Mouse (Mus musculus) effector memory CD4-positive, alpha-beta T cell, adult 5 months (primary cell): Measurements from ENCODE around the gene Pycr2. TPM values are rescaled to one million over a fixed set of nuclear protein-coding genes. Genes with fewer than 3 reads are reported as not detected.

Experiments used
- polyA plus RNA-seq: library from polyadenylated mRNA; unstranded; fragments of 100-300 nt; shearing (Covaris generic); gene quantifications from one replicate; pipeline ENCODE4 v1.2.1, GENCODE M21; 2017

Pycr2 gene
- 51.5 TPM for polyA plus RNA-seq

DNA sequence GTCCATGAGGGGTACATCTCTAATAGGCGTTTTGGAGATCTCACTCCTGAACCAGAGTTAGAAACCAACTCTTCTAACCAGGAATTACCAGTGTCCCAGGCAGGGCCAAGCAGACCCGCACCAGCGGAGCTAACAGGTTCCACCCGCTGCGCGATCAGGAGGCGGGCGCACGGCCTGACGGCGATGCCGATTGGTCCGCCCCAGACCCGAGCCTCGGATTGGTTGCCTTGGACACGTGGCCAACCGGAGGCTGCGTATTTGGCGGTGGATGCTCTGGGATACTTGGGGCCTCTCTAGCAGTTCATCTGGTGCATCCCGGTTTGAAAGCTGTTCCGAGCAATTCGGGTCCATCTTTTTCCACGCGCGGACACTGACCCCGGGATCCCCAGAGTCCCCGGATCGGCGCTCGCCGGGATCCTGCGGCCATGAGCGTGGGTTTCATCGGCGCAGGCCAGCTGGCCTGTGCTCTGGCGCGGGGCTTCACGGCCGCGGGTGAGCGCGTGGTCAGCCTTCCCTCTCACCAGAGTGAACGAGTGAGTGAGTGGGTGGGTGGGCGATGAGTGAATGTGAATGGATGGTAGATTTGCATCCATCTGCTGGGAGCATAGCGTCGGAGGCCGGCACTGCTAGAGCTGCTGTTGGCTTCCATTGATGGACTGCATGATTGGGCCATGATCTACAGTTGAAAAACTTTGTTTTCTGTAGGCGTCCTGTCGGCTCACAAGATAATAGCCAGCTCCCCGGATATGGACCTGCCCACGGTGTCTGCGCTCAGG is at the start of gene Pycr2:
TSS of gene Pycr2 (plus strand) at position 255 of the 776 bp plus-strand sequence.

DNA sequence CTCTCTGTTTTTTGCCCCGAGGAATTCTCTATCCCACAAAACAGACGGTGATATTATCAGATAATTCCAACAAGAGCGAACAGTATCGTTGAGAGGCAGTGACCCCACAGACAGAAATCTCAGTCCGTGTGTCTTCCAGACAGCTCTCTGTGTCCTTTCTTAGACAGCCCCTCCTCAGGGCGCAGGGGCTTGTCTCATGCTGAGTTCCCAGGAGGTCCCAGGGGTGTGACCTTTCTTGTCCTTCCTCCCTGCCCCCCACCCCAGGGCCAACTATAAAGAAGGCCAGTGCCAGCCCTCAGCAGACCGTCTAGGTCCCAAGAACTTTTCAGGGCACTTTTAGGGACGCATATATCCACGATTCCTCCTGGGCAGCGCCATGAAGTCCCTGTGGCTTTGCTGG is 11.3 kb upstream of the Pycr2 start, which contains the start of gene Lefty2:
TSS of gene Lefty2 (plus strand) at position 301 of the 400 bp plus-strand sequence.

DNA sequence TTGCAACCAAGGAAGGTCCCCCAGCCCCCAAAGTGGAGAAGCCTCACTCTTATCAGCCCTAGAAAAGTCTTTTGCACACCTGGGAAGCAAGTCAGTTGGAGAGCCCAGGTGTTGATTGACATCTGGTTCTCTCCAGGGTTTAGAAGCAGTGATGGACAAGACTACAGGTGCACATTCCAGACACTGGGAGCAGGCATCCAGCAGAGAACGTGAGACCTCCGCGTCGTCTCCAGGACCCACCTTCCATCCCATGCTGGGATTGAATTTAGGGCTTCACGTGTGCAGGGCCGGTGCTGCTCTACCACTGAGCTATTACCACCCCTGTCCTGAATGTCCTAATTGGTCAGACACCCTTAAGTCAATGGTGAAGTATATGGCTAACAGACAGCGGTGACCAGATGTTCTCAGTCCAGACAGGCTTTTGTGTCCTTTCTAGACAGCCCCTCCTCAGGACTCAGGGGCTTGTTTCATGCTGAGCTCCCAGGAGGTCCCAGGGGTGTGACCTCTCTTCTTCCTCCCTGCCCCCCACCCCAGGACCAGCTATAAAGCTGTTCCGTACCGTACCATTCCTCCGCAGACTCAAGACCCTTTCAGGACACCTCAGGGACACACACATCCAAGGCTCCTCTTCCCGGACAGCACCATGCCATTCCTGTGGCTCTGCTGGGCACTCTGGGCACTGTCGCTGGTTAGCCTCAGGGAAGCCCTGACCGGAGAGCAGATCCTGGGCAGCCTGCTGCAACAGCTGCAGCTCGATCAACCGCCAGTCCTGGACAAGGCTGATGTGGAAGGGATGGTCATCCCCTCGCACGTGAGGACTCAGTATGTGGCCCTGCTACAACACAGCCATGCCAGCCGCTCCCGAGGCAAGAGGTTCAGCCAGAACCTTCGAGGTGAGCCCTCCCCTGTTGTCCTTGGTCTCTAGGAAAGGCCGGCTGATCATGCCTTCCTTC is 30.6 kb downstream of the Pycr2 start, which contains the start of gene Lefty1:
TSS of gene Lefty1 (plus strand) at position 556 of the 953 bp plus-strand sequence.

DNA sequence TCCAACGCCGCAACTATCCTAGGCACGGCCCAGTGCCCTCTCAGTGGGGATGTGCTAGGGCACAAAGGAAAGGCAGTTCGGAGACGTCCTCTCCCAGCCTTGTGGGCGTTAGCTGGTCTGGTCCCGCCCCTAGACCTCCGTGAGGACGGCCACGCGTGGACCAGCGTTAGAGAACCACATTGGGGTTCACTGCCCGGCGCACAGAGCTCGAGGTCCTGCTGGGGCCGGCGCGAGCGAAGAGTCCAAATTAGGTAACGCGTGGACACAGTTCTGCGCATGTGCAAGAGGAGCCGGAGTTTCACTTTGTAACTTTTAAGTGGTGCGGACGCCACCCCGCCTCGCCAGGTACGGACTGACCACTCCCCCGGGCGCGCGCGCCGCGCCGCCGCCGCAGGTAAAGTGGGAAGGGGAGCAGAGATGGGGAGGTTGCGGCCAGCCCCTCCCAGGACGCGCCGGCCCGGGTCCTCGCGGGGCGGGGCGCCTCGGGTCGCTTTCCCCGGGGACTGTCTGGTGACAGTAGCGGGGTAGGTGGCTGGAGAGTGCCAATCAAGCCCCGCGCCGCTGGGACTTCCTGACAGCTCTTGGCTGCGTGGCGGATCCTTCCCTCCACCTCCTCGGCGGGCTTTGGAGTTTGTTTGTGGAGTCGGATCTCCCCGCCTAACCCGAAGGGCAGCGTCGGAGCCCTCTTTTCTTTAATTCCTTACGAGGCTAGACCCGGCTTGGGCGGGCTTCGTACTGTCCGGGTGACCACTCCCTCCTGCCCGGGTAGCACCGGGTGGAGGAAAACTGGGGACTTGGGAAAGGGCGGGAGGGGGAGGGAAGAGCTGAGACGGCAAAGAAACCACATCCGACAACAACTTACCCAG is 38.3 kb downstream of the Pycr2 start, which contains the start of gene Tmem63a:
TSS of gene Tmem63a (plus strand) at position 179 of the 866 bp plus-strand sequence.

Other genes starting within 250 kb of the Pycr2 start
- not detected for gene Mixl1, start 207.3 kb upstream of the Pycr2 start, polyA plus RNA-seq
- 53.9 TPM for gene Acbd3, start 178.2 kb upstream of the Pycr2 start, polyA plus RNA-seq
- gene H3f3a, start 90.3 kb upstream of the Pycr2 start, polyA plus RNA-seq: 1,073 TPM
- gene Sde2, start 53.2 kb upstream of the Pycr2 start, polyA plus RNA-seq: 82.3 TPM
- not detected for gene Lefty2, start 11.2 kb upstream of the Pycr2 start, polyA plus RNA-seq
- gene Lefty1, start 30.7 kb downstream of the Pycr2 start, polyA plus RNA-seq: 0.31 TPM
- gene Tmem63a, start 38.1 kb downstream of the Pycr2 start, polyA plus RNA-seq: 35.5 TPM
- 56.8 TPM for gene Ephx1, start 116.6 kb downstream of the Pycr2 start, polyA plus RNA-seq
- not detected for gene 9130409I23Rik, start 146.9 kb downstream of the Pycr2 start, polyA plus RNA-seq
- gene Nvl, start 239.9 kb downstream of the Pycr2 start, polyA plus RNA-seq: 26.2 TPM
- 40.3 TPM for gene Cnih4, start 240.4 kb downstream of the Pycr2 start, polyA plus RNA-seq